In genomic region chr1:58967534-58967933, GRCm38 (mm10) we compare ENCODE assay signal across 25 mouse cellular contexts. TPM values are rescaled to one million over a fixed set of nuclear protein-coding genes. Genes with fewer than 3 reads are reported as not detected.
DNase-seq lines count a peak whose midpoint lies in the region; ATAC-seq and TF ChIP-seq lines count a peak whose summit lies in the region.
"Had no signal": no experiment of that assay in that cellular context is flagged by ENCODE, and none has a peak within 500 bp of the region (broad histone marks: within the 10 kb centered on the region; RNA-seq: fewer than 3 reads in every experiment).

No protein-coding gene starts in this region.

- no peak for ATAC-seq in liver, embryonic 13.5 days (ENCODE audit: low read depth)
- ATAC-seq in liver, embryonic 16.5 days (ENCODE audit: low read depth) = no peak
- ATAC-seq in midbrain, embryonic 15.5 days (replicated peaks) = no peak
- ATAC-seq: forebrain, embryonic 14.5 days; forebrain, postnatal 0 days; hindbrain, embryonic 16.5 days had no signal

- peak overlapping the region; percentile 33; the same call in 1 of the 2 replicates for H3K9ac ChIP-seq in MEL (ENCODE audit: control insufficient read depth, low read depth, low read length, poor library complexity, severe bottlenecking)
- peak overlapping the region; percentile 54 for H3K9ac ChIP-seq in liver, embryonic 13.5 days
- 0 out of 2 replicates have a peak overlapping the region, but pooled peaks have one; percentile 9 for H3K9ac ChIP-seq in liver, embryonic 16.5 days (ENCODE audit: low read depth, low read length)
- no peak overlapping the region for H3K9ac ChIP-seq in midbrain, embryonic 15.5 days
- H3K9ac ChIP-seq: embryonic facial prominence, embryonic 13.5 days; forebrain, postnatal 0 days; hindbrain, embryonic 13.5 days had no signal

- H3K27me3 ChIP-seq in MEL (ENCODE audit: control insufficient read depth in 1 of 2, insufficient read depth in 2 of 2, low read length in 2 of 2) = no peaks in the 10 kb centered on the region
- no peaks in the 10 kb centered on the region for H3K27me3 ChIP-seq in liver, embryonic 13.5 days
- H3K27me3 ChIP-seq in liver, embryonic 16.5 days (ENCODE audit: control insufficient read depth, insufficient read depth, low read depth, low read length) = no peaks in the 10 kb centered on the region
- H3K27me3 ChIP-seq in midbrain, embryonic 15.5 days (replicated peaks) = no peaks in the 10 kb centered on the region
- H3K27me3 ChIP-seq: embryonic facial prominence, embryonic 13.5 days; hindbrain, embryonic 13.5 days had no signal

- peaks cover 61% of the 10 kb centered on the region for H3K79me2 ChIP-seq in MEL (ENCODE audit: control insufficient read depth, insufficient read depth, low read length, poor library complexity)

- 38% methylated on average over 4 of the region's 4 CpGs for WGBS in liver, embryonic 13.5 days (ENCODE audit: insufficient replicate concordance)
- WGBS in liver, embryonic 16.5 days (ENCODE audit: insufficient replicate concordance) = 28% methylated on average over 4 of the region's 4 CpGs
- 31% methylated on average over 4 of the region's 4 CpGs for WGBS in midbrain, embryonic 15.5 days

- peak; percentile 75 to 82 for TF ChIP-seq EP300 in MEL (IDR thresholded peaks at IDR 0.05; ENCODE audit: low read depth in 1 of 2, low read length in 2 of 2)

- peak overlapping the region in 1 of 2 experiments; percentile 13; a peak in 1 of 4 replicates for H3K4me3 ChIP-seq in MEL (ENCODE audit: control insufficient read depth in 1 of 2, insufficient read depth in 1 of 2, low read depth in 2 of 2, low read length in 2 of 2)
- H3K4me3 ChIP-seq in liver, embryonic 13.5 days (replicated peaks) = peak overlapping the region; percentile 20
- peak overlapping the region; percentile 15 for H3K4me3 ChIP-seq in liver, embryonic 16.5 days (ENCODE audit: low read depth, low read length)
- H3K4me3 ChIP-seq in midbrain, embryonic 15.5 days = no peak overlapping the region
- H3K4me3 ChIP-seq: embryonic facial prominence, embryonic 10.5 days; embryonic facial prominence, embryonic 13.5 days; gastrocnemius, adult 2 months; hindbrain, embryonic 10.5 days; hindbrain, embryonic 13.5 days had no signal

- H3K27ac ChIP-seq in MEL (ENCODE audit: control insufficient read depth, low read depth, low read length) = peak overlapping the region; percentile 60
- H3K27ac ChIP-seq in liver, embryonic 13.5 days = peak overlapping the region; percentile 74
- peak overlapping the region; percentile 65 for H3K27ac ChIP-seq in liver, embryonic 16.5 days (ENCODE audit: low read length)
- no peak overlapping the region for H3K27ac ChIP-seq in midbrain, embryonic 15.5 days
- H3K27ac ChIP-seq: embryonic facial prominence, embryonic 10.5 days; embryonic facial prominence, embryonic 13.5 days; gastrocnemius, adult 2 months; hindbrain, embryonic 10.5 days; hindbrain, embryonic 13.5 days had no signal

- no peak for TF ChIP-seq CTCF in MEL (IDR thresholded peaks at IDR 0.05 in 2 of 3, conservative IDR thresholded peaks at IDR 0.05 in 1 of 3; ENCODE audit: control insufficient read depth in 1 of 3, insufficient read depth in 1 of 3, low read depth in 2 of 3, low read length in 3 of 3, poor library complexity in 1 of 3, severe bottlenecking in 1 of 3)

- peaks cover 0 to 82% of the 10 kb centered on the region in 2 experiments; a peak in 2 of 4 replicates for H3K36me3 ChIP-seq in MEL (ENCODE audit: control insufficient read depth in 1 of 2, insufficient read depth in 2 of 2, low read length in 2 of 2)
- peaks cover 34% of the 10 kb centered on the region for H3K36me3 ChIP-seq in liver, embryonic 13.5 days
- no peaks in the 10 kb centered on the region; the same call in 1 of the 2 replicates for H3K36me3 ChIP-seq in liver, embryonic 16.5 days (ENCODE audit: control insufficient read depth, insufficient read depth)
- no peaks in the 10 kb centered on the region for H3K36me3 ChIP-seq in midbrain, embryonic 15.5 days (replicated peaks)
- H3K36me3 ChIP-seq: embryonic facial prominence, embryonic 10.5 days; embryonic facial prominence, embryonic 13.5 days; hindbrain, embryonic 10.5 days; hindbrain, embryonic 13.5 days had no signal

- TF ChIP-seq RAD21 in MEL (IDR thresholded peaks at IDR 0.05; ENCODE audit: low read depth, low read length) = no peak

- peak; percentile 26 for DNase-seq in A20 (ENCODE audit: low read depth, low spot score)
- peak; percentile 38 for DNase-seq in MEL (ENCODE audit: low read depth, low spot score)
- DNase-seq in liver, embryonic 13.5 days = no peak
- DNase-seq in heart, postnatal 4 days = no peak
- DNase-seq in adrenal gland, adult 8-10 months = no peak
- DNase-seq: adrenal gland, adult 2 months; adrenal gland, postnatal 25 days; cerebellum, adult 11-12 months; cerebellum, adult 8-10 months; cerebellum, postnatal 10 days; cerebellum, postnatal 36 days; embryo, embryonic 11 days; forebrain, postnatal 0 days; gastrocnemius, adult 2 months; gastrocnemius, postnatal 14 days; heart, adult 11 months had no signal

- no peak for TF ChIP-seq POLR2A in MEL (IDR thresholded peaks at IDR 0.05; ENCODE audit: control insufficient read depth in 1 of 2, insufficient read depth in 1 of 2, low read depth in 1 of 2, low read length in 2 of 2, poor library complexity in 1 of 2)

- H3K4me2 ChIP-seq in liver, embryonic 13.5 days = peak overlapping the region; percentile 52
- peak overlapping the region; percentile 47 for H3K4me2 ChIP-seq in liver, embryonic 16.5 days (ENCODE audit: low read depth, low read length)
- no peak overlapping the region for H3K4me2 ChIP-seq in midbrain, embryonic 15.5 days
- H3K4me2 ChIP-seq: embryonic facial prominence, embryonic 13.5 days; heart, embryonic 11.5 days; hindbrain, embryonic 13.5 days had no signal

- peaks cover 57% of the 10 kb centered on the region in 2 experiments for H3K4me1 ChIP-seq in MEL (ENCODE audit: control insufficient read depth in 1 of 2, insufficient read depth in 2 of 2, low read length in 2 of 2)
- H3K4me1 ChIP-seq in liver, embryonic 13.5 days (replicated peaks) = peaks cover 89% of the 10 kb centered on the region
- H3K4me1 ChIP-seq in liver, embryonic 16.5 days (ENCODE audit: control insufficient read depth, low read depth, low read length) = peaks cover 57% of the 10 kb centered on the region
- H3K4me1 ChIP-seq in midbrain, embryonic 15.5 days = peaks cover 36% of the 10 kb centered on the region

- H3K9me3 ChIP-seq in MEL (replicated peaks; ENCODE audit: insufficient read depth, low read length) = no peaks in the 10 kb centered on the region
- no peaks in the 10 kb centered on the region for H3K9me3 ChIP-seq in liver, embryonic 13.5 days (replicated peaks)
- no peaks in the 10 kb centered on the region for H3K9me3 ChIP-seq in liver, embryonic 16.5 days (replicated peaks; ENCODE audit: control insufficient read depth, low read length)
- no peaks in the 10 kb centered on the region for H3K9me3 ChIP-seq in midbrain, embryonic 15.5 days
- H3K9me3 ChIP-seq: embryonic facial prominence, embryonic 10.5 days; embryonic facial prominence, embryonic 13.5 days; hindbrain, embryonic 10.5 days; hindbrain, embryonic 13.5 days had no signal

TF ChIP-seq in MEL, 35 proteins besides CTCF, POLR2A, EP300 and RAD21 (continues in another document):
- no peak for TF ChIP-seq MAFK (IDR thresholded peaks at IDR 0.05; ENCODE audit: borderline replicate concordance, low read depth, low read length)
- no peak for TF ChIP-seq JUND (IDR thresholded peaks at IDR 0.05; ENCODE audit: low read depth, low read length)
- TF ChIP-seq RCOR1 (IDR thresholded peaks at IDR 0.05; ENCODE audit: low read depth, low read length) = peak; percentile 64
- 0 out of 2 replicates have a peak, but pooled peaks have one; percentile 21 for TF ChIP-seq CHD1 (IDR thresholded peaks at IDR 0.05; ENCODE audit: low read depth, low read length)
- no peak for TF ChIP-seq USF2 (IDR thresholded peaks at IDR 0.05; ENCODE audit: borderline replicate concordance in 1 of 2, insufficient read depth in 1 of 2, low read depth in 1 of 2, low read length in 2 of 2)
- no peak for TF ChIP-seq TBP (IDR thresholded peaks at IDR 0.05; ENCODE audit: low read depth, low read length)
- TF ChIP-seq HCFC1 (IDR thresholded peaks at IDR 0.05; ENCODE audit: low read depth, low read length) = no peak
- no peak for TF ChIP-seq ZKSCAN1 (IDR thresholded peaks at IDR 0.05; ENCODE audit: low read depth, low read length)
- TF ChIP-seq TAL1 (IDR thresholded peaks at IDR 0.05; ENCODE audit: low read length) = no peak
- TF ChIP-seq ZC3H11A (IDR thresholded peaks at IDR 0.05; ENCODE audit: low read depth, low read length) = no peak
- TF ChIP-seq KAT2A (conservative IDR thresholded peaks at IDR 0.05; ENCODE audit: low read depth, low read length) = no peak
- TF ChIP-seq NELFE (IDR thresholded peaks at IDR 0.05; ENCODE audit: low read depth, low read length) = no peak
- TF ChIP-seq MAX (IDR thresholded peaks at IDR 0.05; ENCODE audit: low read length) = no peak
- TF ChIP-seq ZNF384 (IDR thresholded peaks at IDR 0.05; ENCODE audit: low read depth, low read length) = peak; percentile 96
- no peak for TF ChIP-seq ZMIZ1 (IDR thresholded peaks at IDR 0.05; ENCODE audit: low read depth, low read length)
- no peak for TF ChIP-seq MXI1 (IDR thresholded peaks at IDR 0.05; ENCODE audit: low read depth, low read length)
- no peak for TF ChIP-seq POLR2AphosphoS2 (IDR thresholded peaks at IDR 0.05; ENCODE audit: low read length)

RNA-seq across cellular contexts. Expression of gene Trak2, which starts 5.7 kb away (rescaled TPM):
- total RNA-seq in MEL (2012; rRNA removed) = 10.2 and 11.4 TPM in 2 replicates
- 100 to 1,000 TPM in 1 of 2 experiments, 10 to 100 TPM in 1; 15.5 to 107 TPM for polyA plus RNA-seq in MEL (2012; ENCODE audit: insufficient read depth in 1 of 2, insufficient read length in 2 of 2, low read depth in 1 of 2, low replicate concordance in 2 of 2, missing spikeins in 1 of 2)
- 41.5 and 58.7 TPM in 2 replicates for polyA plus RNA-seq in liver, embryonic 13.5 days (2015; fragmentation: Nextera tagmentation; extraction: Ambion mirVana)
- 58.9 TPM in 2 replicates for polyA plus RNA-seq in liver, embryonic 16.5 days (2015; fragmentation: Nextera tagmentation; extraction: Ambion mirVana)
- 100 to 1,000 TPM; 149 to 154 TPM for total RNA-seq in heart, postnatal 4 days (2021)
- 18.3 and 18.7 TPM in 2 replicates for polyA plus RNA-seq in midbrain, embryonic 15.5 days (2015; fragmentation: Nextera tagmentation; extraction: Ambion mirVana)
- total RNA-seq in adrenal gland, adult 8-10 months (2022) = 10 to 100 TPM; 53.2 to 85.3 (median 66.5) TPM

RNA-seq across cellular contexts. Expression of gene Stradb, which starts 5.8 kb away (rescaled TPM):
- total RNA-seq in MEL (2012; rRNA removed) = 3.8 and 4.2 TPM in 2 replicates
- 10 to 100 TPM in 1 of 2 experiments, not detected in 1; 11.1 TPM for polyA plus RNA-seq in MEL (2012; ENCODE audit: insufficient read depth in 1 of 2, insufficient read length in 2 of 2, low read depth in 1 of 2, low replicate concordance in 2 of 2, missing spikeins in 1 of 2)
- 41.0 and 44.8 TPM in 2 replicates for polyA plus RNA-seq in liver, embryonic 13.5 days (2015; fragmentation: Nextera tagmentation; extraction: Ambion mirVana)
- polyA plus RNA-seq in liver, embryonic 16.5 days (2015; fragmentation: Nextera tagmentation; extraction: Ambion mirVana) = 49.1 and 49.5 TPM in 2 replicates
- 10 to 100 TPM; 28.4 to 31.7 TPM for total RNA-seq in heart, postnatal 4 days (2021)
- polyA plus RNA-seq in midbrain, embryonic 15.5 days (2015; fragmentation: Nextera tagmentation; extraction: Ambion mirVana) = 116 and 117 TPM in 2 replicates
- total RNA-seq in adrenal gland, adult 8-10 months (2022) = 10 to 100 TPM; 25.7 to 39.8 (median 34.8) TPM

Comparison
In these comparisons a context has a peak if more than half of its experiments do, and no peak if none do; other contexts are left out.
1. DNase-seq: peak in A20 (single experiment) and MEL (single experiment); none in liver, embryonic 13.5 days (single experiment), heart, postnatal 4 days (single experiment) and adrenal gland, adult 8-10 months (single experiment).